Mouse (Mus musculus) heart, embryonic 11.5 days (tissue): ENCODE results near the gene Cfap46. TPM values are rescaled to one million over a fixed set of nuclear protein-coding genes. Genes with fewer than 3 reads are reported as not detected.

Experiments
- ATAC-seq: fragments of 200-750 bp; cut with Nextera tagmentation; replicated peaks from 2 replicates; pipeline ENCODE4 v1.8.0; 2017; ENCODE audit warnings: moderate library complexity; ENCODE audit not compliant: insufficient number of reproducible peaks, low FRiP score, low TSS enrichment
- H3K27ac ChIP-seq: fragments of 300-500 bp; sonication (generic); 2 replicates; pipeline ENCODE4 v1.5.1; 2014; ENCODE audit warnings: mild to moderate bottlenecking, low read depth, low read length
- H3K27me3 ChIP-seq: fragments of 300-500 bp; sonication (generic); 2 replicates; pipeline ENCODE4 v1.6.1; 2014; ENCODE audit warnings: mild to moderate bottlenecking, low read length, mixed read lengths; ENCODE audit not compliant: control insufficient read depth, insufficient read depth
- H3K36me3 ChIP-seq: fragments of 300-500 bp; sonication (generic); 2 replicates; pipeline ENCODE4 v1.6.1; 2014; ENCODE audit warnings: mild to moderate bottlenecking, low read length, moderate library complexity, mixed read lengths; ENCODE audit not compliant: control insufficient read depth, insufficient read depth
- H3K4me1 ChIP-seq: fragments of 300-500 bp; sonication (generic); 2 replicates; pipeline ENCODE4 v1.6.1; 2014; ENCODE audit warnings: low read length; ENCODE audit not compliant: control insufficient read depth, insufficient read depth
- H3K4me2 ChIP-seq: fragments of 300-500 bp; sonication (generic); 2 replicates; pipeline ENCODE4 v1.6.1; 2014; ENCODE audit warnings: mild to moderate bottlenecking, moderate library complexity
- H3K4me3 ChIP-seq: fragments of 300-500 bp; sonication (generic); 2 replicates; pipeline ENCODE4 v1.5.1; 2014; ENCODE audit warnings: low read depth, low read length
- H3K9ac ChIP-seq: fragments of 300-500 bp; sonication (generic); 2 replicates; pipeline ENCODE4 v1.6.1; 2014; ENCODE audit warnings: mild to moderate bottlenecking, low read depth, low read length, moderate library complexity
- H3K9me3 ChIP-seq: fragments of 300-500 bp; sonication (generic); replicated peaks from 2 replicates; pipeline ENCODE4 v1.6.1; 2016; ENCODE audit warnings: low read length; ENCODE audit not compliant: control insufficient read depth
- WGBS: fragments of 180-500 bp; shearing (Covaris S2); extraction: QIAGEN DNeasy Blood & Tissue Kit; methylation state at CpG from one replicate; pipeline ENCODE4 v1.1.7; 2014; ENCODE audit not compliant: insufficient replicate concordance; 5-methylcytosine and 5-hydroxymethylcytosine counted together
- polyA plus RNA-seq: library from polyadenylated mRNA; unstranded; fragments of >200 nt; fragmentation: Nextera tagmentation; extraction: Ambion mirVana; gene quantifications from 2 replicates; pipeline ENCODE4 v1.2.1, GENCODE M21; 2014

Cfap46 gene
- polyA plus RNA-seq, 1 experiment from 2014 or later: not detected

- Histone ChIP-seq H3K27me3 (peaks cover 31% of the 10 kb centered on the region), H3K4me3 (no peak overlapping the region), H3K9ac (no peak overlapping the region), H3K4me1 (no peaks in the 10 kb centered on the region), H3K36me3 (no peaks in the 10 kb centered on the region), H3K9me3 (no peaks in the 10 kb centered on the region), H3K4me2 (no peak overlapping the region), H3K27ac (no peak overlapping the region)
- ATAC-seq: no peak
- WGBS: 61% methylated on average over 5 of the region's 5 CpGs
Observed at GRCm38 (mm10) chr7:139591311-139591710, 92.3 kb downstream of the Cfap46 start.

GRCm38 (mm10) chr7:139590302-139590701 lies 93.3 kb downstream of the Cfap46 start:
- no peaks in the 10 kb centered on the region for H3K36me3 ChIP-seq
- no peak overlapping the region for H3K27ac ChIP-seq
- no peak overlapping the region for H3K4me3 ChIP-seq
- no peaks in the 10 kb centered on the region for H3K9me3 ChIP-seq
- no peak overlapping the region for H3K4me2 ChIP-seq
- H3K27me3 ChIP-seq: peaks cover 36% of the 10 kb centered on the region
- no peaks in the 10 kb centered on the region for H3K4me1 ChIP-seq
- no peak; the same call in 1 of the 2 replicates for ATAC-seq
- no peak overlapping the region for H3K9ac ChIP-seq
- 32% methylated on average over 3 of the region's 3 CpGs for WGBS

GRCm38 (mm10) chr7:139587919-139588318 lies 95.7 kb downstream of the Cfap46 start:
- no peak overlapping the region for H3K4me2 ChIP-seq
- no peaks in the 10 kb centered on the region for H3K36me3 ChIP-seq
- no peak overlapping the region for H3K27ac ChIP-seq
- 45% methylated on average over 7 of the region's 7 CpGs for WGBS
- H3K4me3 ChIP-seq: no peak overlapping the region
- peaks cover 59% of the 10 kb centered on the region for H3K27me3 ChIP-seq
- no peak for ATAC-seq
- no peak overlapping the region for H3K9ac ChIP-seq
- H3K4me1 ChIP-seq: peaks cover 10% of the 10 kb centered on the region
- H3K9me3 ChIP-seq: no peaks in the 10 kb centered on the region

GRCm38 (mm10) chr7:139585183-139585821 lies 98.3 kb downstream of the Cfap46 start:
- Histone ChIP-seq H3K27me3 (peaks cover 86% of the 10 kb centered on the region), H3K36me3 (no peaks in the 10 kb centered on the region), H3K4me2 (no peak overlapping the region), H3K27ac (no peak overlapping the region), H3K4me3 (no peak overlapping the region), H3K9ac (no peak overlapping the region), H3K4me1 (peaks cover 32% of the 10 kb centered on the region), H3K9me3 (no peaks in the 10 kb centered on the region)
- ATAC-seq: no peak
- 3% methylated on average over 29 of the region's 29 CpGs for WGBS

GRCm38 (mm10) chr7:139584221-139585175 lies 99.1 kb downstream of the Cfap46 start:
- ATAC-seq: no peak
- Histone ChIP-seq H3K4me2 (peak overlapping the region; percentile 34), H3K27ac (no peak overlapping the region), H3K4me3 (peak overlapping the region; percentile 29), H3K27me3 (peaks cover 91% of the 10 kb centered on the region), H3K4me1 (peaks cover 32% of the 10 kb centered on the region), H3K36me3 (no peaks in the 10 kb centered on the region), H3K9me3 (no peaks in the 10 kb centered on the region), H3K9ac (no peak overlapping the region)
- 2% methylated on average over 53 of the region's 53 CpGs for WGBS

- H3K9me3 ChIP-seq: no peaks in the 10 kb centered on the region
- peak overlapping the region; percentile 75 for H3K4me2 ChIP-seq
- no peak for ATAC-seq
- WGBS: 13% methylated on average over 17 of the region's 17 CpGs
- H3K4me3 ChIP-seq: no peak overlapping the region; the same call in 1 of the 2 replicates
- H3K36me3 ChIP-seq: peaks cover 2% of the 10 kb centered on the region; the same call in 1 of the 2 replicates
- peaks cover 97% of the 10 kb centered on the region for H3K27me3 ChIP-seq
- H3K9ac ChIP-seq: no peak overlapping the region
- H3K4me1 ChIP-seq: peaks cover 32% of the 10 kb centered on the region
- H3K27ac ChIP-seq: no peak overlapping the region
Observed at GRCm38 (mm10) chr7:139583094-139583737, 100.4 kb downstream of the Cfap46 start.

GRCm38 (mm10) chr7:139582595-139582994 lies 101.0 kb downstream of the Cfap46 start, which contains the start of gene Nkx6-2:
TSS of gene Nkx6-2 (minus strand) at chr7:139582797.
- WGBS: under 1% methylated on average over 56 of the region's 56 CpGs
- Histone ChIP-seq H3K4me2 (peak within 1 kb of the TSS; percentile 75), H3K4me3 (peak within 1 kb of the TSS; percentile 46), H3K9ac (no peak within 1 kb of the TSS), H3K9me3 (no peaks in the 10 kb centered on the region), H3K27me3 (peaks cover 93% of the 10 kb centered on the region), H3K27ac (no peak within 1 kb of the TSS), H3K36me3 (peaks cover 6% of the 10 kb centered on the region), H3K4me1 (peaks cover 32% of the 10 kb centered on the region)
- ATAC-seq: 0 out of 2 replicates have a peak, but pooled peaks have one; percentile 32

GRCm38 (mm10) chr7:139581801-139582571 lies 101.6 kb downstream of the Cfap46 start:
- H3K27ac ChIP-seq: no peak overlapping the region
- H3K27me3 ChIP-seq: peaks cover 88% of the 10 kb centered on the region
- no peak for ATAC-seq
- no peaks in the 10 kb centered on the region for H3K9me3 ChIP-seq
- H3K9ac ChIP-seq: no peak overlapping the region
- WGBS: under 1% methylated on average over 82 of the region's 82 CpGs
- peaks cover 32% of the 10 kb centered on the region for H3K4me1 ChIP-seq
- peak overlapping the region; percentile 75 for H3K4me2 ChIP-seq
- H3K36me3 ChIP-seq: peaks cover 8% of the 10 kb centered on the region
- H3K4me3 ChIP-seq: peak overlapping the region; percentile 46
